Mouse (Mus musculus) ES-E14 (cell line): ENCODE results near the gene Dst.

Experiments
- CHD2 ChIP-seq: IDR thresholded peaks from 2 replicates; pipeline ENCODE4 v1.6.1; 2014; ENCODE audit warnings: mild to moderate bottlenecking, low read depth, low read length, inconsistent platforms
- HCFC1 ChIP-seq: IDR thresholded peaks from 2 replicates; pipeline ENCODE4 v1.6.1; 2012; ENCODE audit warnings: low read length, inconsistent platforms, borderline replicate concordance; ENCODE audit not compliant: insufficient read depth
- ZC3H11A ChIP-seq: IDR thresholded peaks from 2 replicates; pipeline ENCODE4 v1.6.1; 2012; ENCODE audit warnings: low read depth, mild to moderate bottlenecking, inconsistent platforms, low read length, borderline replicate concordance
- ZNF384 ChIP-seq: IDR thresholded peaks from 2 replicates; pipeline ENCODE4 v1.6.1; 2012; ENCODE audit warnings: low read depth, low read length, inconsistent platforms

DNA sequence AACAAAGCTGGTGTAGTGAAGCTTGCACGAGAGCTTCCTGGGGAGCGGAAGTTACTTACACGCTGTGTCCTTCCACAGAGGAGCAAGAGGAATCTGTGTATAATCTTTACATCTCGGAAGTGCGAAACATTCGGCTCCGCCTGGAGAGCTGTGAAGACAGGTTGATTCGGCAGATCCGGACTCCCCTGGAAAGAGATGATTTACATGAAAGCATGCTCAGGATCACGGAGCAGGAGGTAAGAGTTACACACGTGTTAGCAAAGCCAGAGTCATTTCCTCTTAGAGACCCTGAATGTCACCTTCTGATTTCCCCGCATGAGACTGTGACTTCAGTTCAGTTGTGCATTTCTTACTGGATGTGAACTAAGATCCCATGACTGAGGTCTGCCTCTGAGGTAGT, 261.1 kb downstream of the Dst start:
- TF ChIP-seq CHD2 (no peak), HCFC1 (no peak), ZNF384 (no peak), ZC3H11A (no peak)
